Mouse (Mus musculus) forebrain, postnatal 0 days (tissue): ENCODE data around the gene Zfp42. TPM values are rescaled to one million over a fixed set of nuclear protein-coding genes. Genes with fewer than 3 reads are reported as not detected.
"Not testable (repeated sequence)": the region's sequence is repeated elsewhere in the genome, so short reads cannot be mapped to it uniquely, and the experiment has no call there.

Experiments used
- ATAC-seq: fragments of 200-750 bp; cut with Nextera tagmentation; 2 replicates; pipeline ENCODE4 v1.8.0; 2017; ENCODE audit warnings: mild to moderate bottlenecking, moderate library complexity
- DNase-seq: peaks from one replicate; pipeline ENCODE4 v3.0.0-alpha.2; 2015
- H3K27ac ChIP-seq: fragments of 300-500 bp; sonication (generic); 2 replicates; pipeline ENCODE4 v1.5.1; 2014; ENCODE audit warnings: low read depth, mild to moderate bottlenecking, antibody characterized with exemption, low read length, moderate library complexity, mixed read lengths
- H3K27me3 ChIP-seq: fragments of 300-500 bp; sonication (generic); 2 replicates; pipeline ENCODE4 v1.6.1; 2014; ENCODE audit warnings: mild to moderate bottlenecking, low read length, mixed read lengths; ENCODE audit not compliant: insufficient read depth
- H3K36me3 ChIP-seq: fragments of 300-500 bp; sonication (generic); 2 replicates; pipeline ENCODE4 v1.6.1; 2014; ENCODE audit warnings: mild to moderate bottlenecking, moderate library complexity; ENCODE audit not compliant: insufficient read depth
- H3K4me1 ChIP-seq: fragments of 300-500 bp; sonication (generic); 2 replicates; pipeline ENCODE4 v1.6.1; 2014; ENCODE audit warnings: antibody characterized with exemption; ENCODE audit not compliant: insufficient read depth
- H3K4me2 ChIP-seq: fragments of 300-500 bp; sonication (generic); 2 replicates; pipeline ENCODE4 v1.6.1; 2014; ENCODE audit warnings: low read depth, mild to moderate bottlenecking, moderate library complexity
- H3K4me3 ChIP-seq: fragments of 300-500 bp; sonication (generic); 2 replicates; pipeline ENCODE4 v1.5.1; 2014; ENCODE audit warnings: low read depth, low read length, mixed read lengths
- H3K9ac ChIP-seq: fragments of 300-500 bp; sonication (generic); 2 replicates; pipeline ENCODE4 v1.6.1; 2014; ENCODE audit warnings: mild to moderate bottlenecking
- H3K9me3 ChIP-seq: fragments of 300-500 bp; sonication (generic); 2 replicates; pipeline ENCODE4 v1.6.1; 2016; ENCODE audit warnings: low read length
- CTCF ChIP-seq: sonication (generic); IDR thresholded peaks from 2 replicates; pipeline ENCODE4 v1.5.1; 2016; ENCODE audit warnings: antibody characterized with exemption, control low read depth, low read depth
- WGBS: fragments of 180-500 bp; shearing (Covaris S2); extraction: QIAGEN DNeasy Blood & Tissue Kit; methylation state at CpG from one replicate; pipeline ENCODE4 v1.1.7; 2014; 5-methylcytosine and 5-hydroxymethylcytosine counted together
- polyA plus RNA-seq: library from polyadenylated mRNA; unstranded; fragments of >200 nt; fragmentation: Nextera tagmentation; extraction: Ambion mirVana; gene quantifications from 2 replicates; pipeline ENCODE4 v1.2.1, GENCODE M21; 2015
- total RNA-seq: library from RNA; depleted of rRNA; stranded (reverse); fragments of >200 nt; gene quantifications from 2 replicates; pipeline ENCODE4 v1.2.3, GENCODE M21; 2014; rRNA removed

The Zfp42 gene
- total RNA-seq: not detected in 2 replicates
- not detected in 2 replicates for polyA plus RNA-seq

- no peak within 1 kb of the TSS for H3K4me3 ChIP-seq
- no peaks in the 10 kb centered on the region for H3K9me3 ChIP-seq
- DNase-seq (no peak), ATAC-seq (no peak)
- H3K4me1 ChIP-seq: no peaks in the 10 kb centered on the region
- H3K27ac ChIP-seq: no peak within 1 kb of the TSS
- H3K9ac ChIP-seq: no peak within 1 kb of the TSS
- 50% methylated on average over 14 of the region's 14 CpGs for WGBS
- H3K36me3 ChIP-seq: no peaks in the 10 kb centered on the region
- TF ChIP-seq CTCF: no peak
- H3K27me3 ChIP-seq: no peaks in the 10 kb centered on the region
- no peak within 1 kb of the TSS for H3K4me2 ChIP-seq
Observed at GRCm38 (mm10) chr8:43306896-43307295, at the start of gene Zfp42. Gene Zfp42, minus strand, starts transcription at chr8:43306980.

- Histone ChIP-seq H3K9ac (no peak overlapping the region), H3K9me3 (no peaks in the 10 kb centered on the region), H3K27me3 (no peaks in the 10 kb centered on the region), H3K36me3 (no peaks in the 10 kb centered on the region), H3K4me1 (no peaks in the 10 kb centered on the region), H3K4me2 (no peak overlapping the region), H3K4me3 (no peak overlapping the region), H3K27ac (no peak overlapping the region)
- ATAC-seq (peak; percentile 34), DNase-seq (no peak)
- TF ChIP-seq CTCF: no peak
- WGBS: 23% methylated on average over 12 of the region's 12 CpGs
Observed at GRCm38 (mm10) chr8:43356069-43356770, 49.4 kb upstream of the Zfp42 start.

- not testable (repeated sequence) for H3K4me1 ChIP-seq, H3K36me3 ChIP-seq, H3K4me2 ChIP-seq, H3K4me3 ChIP-seq, H3K27ac ChIP-seq, H3K9ac ChIP-seq, DNase-seq, H3K9me3 ChIP-seq, ATAC-seq, H3K27me3 ChIP-seq
Observed at GRCm38 (mm10) chr8:43352241-43352640, 45.5 kb upstream of the Zfp42 start.

GRCm38 (mm10) chr8:43338555-43338954, 31.8 kb upstream of the Zfp42 start:
- no peak overlapping the region for H3K9ac ChIP-seq
- no peaks in the 10 kb centered on the region for H3K4me1 ChIP-seq
- H3K36me3 ChIP-seq: no peaks in the 10 kb centered on the region
- DNase-seq (no peak), ATAC-seq (no peak)
- H3K27ac ChIP-seq: no peak overlapping the region
- no peaks in the 10 kb centered on the region for H3K27me3 ChIP-seq
- no peak overlapping the region for H3K4me3 ChIP-seq
- no peak overlapping the region for H3K4me2 ChIP-seq
- TF ChIP-seq CTCF: no peak
- no peaks in the 10 kb centered on the region for H3K9me3 ChIP-seq
- 67% methylated on average over 5 of the region's 5 CpGs for WGBS

- ATAC-seq (no peak), DNase-seq (no peak)
- Histone ChIP-seq H3K4me2 (no peak overlapping the region), H3K9ac (no peak overlapping the region), H3K27ac (no peak overlapping the region), H3K4me3 (no peak overlapping the region), H3K36me3 (no peaks in the 10 kb centered on the region), H3K9me3 (no peaks in the 10 kb centered on the region), H3K27me3 (no peaks in the 10 kb centered on the region), H3K4me1 (no peaks in the 10 kb centered on the region)
- 68% methylated on average over 4 of the region's 4 CpGs for WGBS
- peak; percentile 27; the same call in 1 of the 2 replicates for TF ChIP-seq CTCF
Observed at GRCm38 (mm10) chr8:43333465-43333864, 26.7 kb upstream of the Zfp42 start.

GRCm38 (mm10) chr8:43331657-43332056, 24.9 kb upstream of the Zfp42 start:
- no peaks in the 10 kb centered on the region for H3K4me1 ChIP-seq
- ATAC-seq (no peak), DNase-seq (no peak)
- H3K27ac ChIP-seq: no peak overlapping the region
- H3K27me3 ChIP-seq: no peaks in the 10 kb centered on the region
- no peaks in the 10 kb centered on the region for H3K9me3 ChIP-seq
- 93% methylated on average over 7 of the region's 7 CpGs for WGBS
- no peak overlapping the region for H3K9ac ChIP-seq
- no peak overlapping the region for H3K4me3 ChIP-seq
- TF ChIP-seq CTCF: no peak
- no peak overlapping the region for H3K4me2 ChIP-seq
- no peaks in the 10 kb centered on the region for H3K36me3 ChIP-seq

- TF ChIP-seq CTCF: no peak
- H3K27me3 ChIP-seq: no peaks in the 10 kb centered on the region
- H3K9me3 ChIP-seq: no peaks in the 10 kb centered on the region
- no peak overlapping the region for H3K4me2 ChIP-seq
- H3K9ac ChIP-seq: no peak overlapping the region
- H3K4me1 ChIP-seq: no peaks in the 10 kb centered on the region
- no peak overlapping the region for H3K27ac ChIP-seq
- no peak overlapping the region for H3K4me3 ChIP-seq
- H3K36me3 ChIP-seq: no peaks in the 10 kb centered on the region
- 96% methylated on average over 21 of the region's 21 CpGs for WGBS
- no peak for ATAC-seq
- no peak for DNase-seq
Observed at GRCm38 (mm10) chr8:43329913-43330705, 23.3 kb upstream of the Zfp42 start.
